Mouse (Mus musculus) MEL (cell line): ENCODE measurements at regions not wholly inside any gene's neighbourhood (a gene's known extent, or its start where the extent isn't known, plus 50 kb on each side); places are given as distances from the start of the nearest gene placed in this dataset.

Experiments used
- DNase-seq: peaks from one replicate; pipeline ENCODE4 v3.0.0; 2011; ENCODE audit warnings: low read depth, low spot score
- H3K27ac ChIP-seq: 2 replicates; pipeline ENCODE4 v1.5.1; 2012; ENCODE audit warnings: low read depth, mild to moderate bottlenecking, control low read depth, low read length, moderate library complexity; ENCODE audit not compliant: control insufficient read depth
- H3K27me3 ChIP-seq, 2 experiments: fragments of 150-350 bp in 1 of 2; sonication (generic) in 1 of 2; 2 replicates each; pipeline ENCODE4 v1.6.1; 2012; ENCODE audit warnings: low read length in 2 of 2, mild to moderate bottlenecking in 2 of 2, improper control_type of control experiment in 1 of 2, moderate library complexity in 1 of 2; ENCODE audit not compliant: insufficient read depth in 2 of 2, control insufficient read depth in 1 of 2
- H3K36me3 ChIP-seq, 2 experiments: 2 replicates each; pipeline ENCODE4 v1.6.1; 2012 to 2014; ENCODE audit warnings: low read length in 2 of 2, improper control_type of control experiment in 1 of 2, inconsistent platforms in 1 of 2, mild to moderate bottlenecking in 1 of 2; ENCODE audit not compliant: insufficient read depth in 2 of 2, control insufficient read depth in 1 of 2
- H3K4me1 ChIP-seq, 2 experiments: fragments of 150-350 bp in 1 of 2; sonication (generic) in 1 of 2; 2 replicates each; pipeline ENCODE4 v1.6.1; 2012; ENCODE audit warnings: low read length in 2 of 2, improper control_type of control experiment in 1 of 2, mild to moderate bottlenecking in 1 of 2; ENCODE audit not compliant: insufficient read depth in 2 of 2, control insufficient read depth in 1 of 2
- H3K4me3 ChIP-seq, 2 experiments: fragments of 150-350 bp in 1 of 2; sonication (generic) in 1 of 2; 2 replicates each; pipeline ENCODE4 v1.5.1; 2012; ENCODE audit warnings: low read depth in 2 of 2, low read length in 2 of 2, mild to moderate bottlenecking in 2 of 2, moderate library complexity in 2 of 2, control low read depth in 1 of 2, improper control_type of control experiment in 1 of 2; ENCODE audit not compliant: control insufficient read depth in 1 of 2, insufficient read depth in 1 of 2
- H3K79me2 ChIP-seq: 2 replicates; pipeline ENCODE4 v1.6.1; 2012; ENCODE audit warnings: mild to moderate bottlenecking, low read length, moderate library complexity; ENCODE audit not compliant: control insufficient read depth, poor library complexity, insufficient read depth
- H3K9ac ChIP-seq: 2 replicates; pipeline ENCODE4 v1.6.1; 2012; ENCODE audit warnings: low read depth, mild to moderate bottlenecking, control low read depth, low read length, moderate library complexity; ENCODE audit not compliant: control insufficient read depth, poor library complexity, severe bottlenecking
- H3K9me3 ChIP-seq: fragments of 150-350 bp; sonication (generic); replicated peaks from 2 replicates; pipeline ENCODE4 v1.6.1; 2012; ENCODE audit warnings: mild to moderate bottlenecking, low read length, improper control_type of control experiment, moderate library complexity; ENCODE audit not compliant: insufficient read depth
- BHLHE40 ChIP-seq: IDR thresholded peaks from 2 replicates; pipeline ENCODE4 v1.6.1; 2012; ENCODE audit warnings: low read depth, mild to moderate bottlenecking, inconsistent platforms, low read length, improper control_type of control experiment, borderline replicate concordance
- CHD1 ChIP-seq: IDR thresholded peaks from 2 replicates; pipeline ENCODE4 v1.6.1; 2012; ENCODE audit warnings: low read depth, mild to moderate bottlenecking, inconsistent platforms, low read length, improper control_type of control experiment
- CTCF ChIP-seq, 3 experiments: IDR thresholded peaks in 2 of 3; conservative IDR thresholded peaks in 1 of 3; 2 replicates each; pipeline ENCODE4 v1.5.1; 2011 to 2012; ENCODE audit warnings: low read length in 3 of 3, low read depth in 2 of 3, mild to moderate bottlenecking in 2 of 3, improper control_type of control experiment in 1 of 3, inconsistent platforms in 1 of 3, mixed read lengths in 1 of 3, moderate library complexity in 1 of 3; ENCODE audit not compliant: control insufficient read depth in 1 of 3, insufficient read depth in 1 of 3, poor library complexity in 1 of 3, severe bottlenecking in 1 of 3
- ETS1 ChIP-seq: IDR thresholded peaks from 2 replicates; pipeline ENCODE4 v1.6.1; 2012; ENCODE audit warnings: low read depth, mild to moderate bottlenecking, inconsistent platforms, low read length, improper control_type of control experiment, moderate library complexity
- GABPA ChIP-seq: IDR thresholded peaks from 2 replicates; pipeline ENCODE4 v1.6.1; 2012; ENCODE audit warnings: low read depth, mild to moderate bottlenecking, inconsistent platforms, low read length, improper control_type of control experiment, moderate library complexity
- KAT2A ChIP-seq: conservative IDR thresholded peaks from 2 replicates; pipeline ENCODE4 v1.6.1; 2012; ENCODE audit warnings: low read depth, low read length, improper control_type of control experiment, inconsistent platforms
- MEF2A ChIP-seq: IDR thresholded peaks from 2 replicates; pipeline ENCODE4 v1.6.1; 2014; ENCODE audit warnings: low read depth, mild to moderate bottlenecking, inconsistent platforms, low read length, improper control_type of control experiment; ENCODE audit not compliant: poor library complexity, insufficient replicate concordance, severe bottlenecking; ENCODE audit errors: extremely low read depth
- MYB ChIP-seq: IDR thresholded peaks from 2 replicates; pipeline ENCODE4 v1.6.1; 2011; ENCODE audit warnings: mild to moderate bottlenecking, low read depth, low read length, improper control_type of control experiment
- MYC ChIP-seq: IDR thresholded peaks from 2 replicates; pipeline ENCODE4 v1.6.1; 2011; ENCODE audit warnings: low read depth, mild to moderate bottlenecking, low read length, improper control_type of control experiment, moderate library complexity
- POLR2AphosphoS5 ChIP-seq: IDR thresholded peaks from 2 replicates; pipeline ENCODE4 v1.6.1; 2012; ENCODE audit warnings: low read depth, borderline replicate concordance, mild to moderate bottlenecking, inconsistent platforms, low read length, moderate library complexity, mixed read lengths
- SMC3 ChIP-seq: IDR thresholded peaks from 2 replicates; pipeline ENCODE4 v1.6.1; 2011; ENCODE audit warnings: low read depth, low read length, improper control_type of control experiment
- TCF12 ChIP-seq: IDR thresholded peaks from 2 replicates; pipeline ENCODE4 v1.6.1; 2014; ENCODE audit warnings: low read depth, mild to moderate bottlenecking, inconsistent platforms, low read length, improper control_type of control experiment, moderate library complexity
- ZKSCAN1 ChIP-seq: IDR thresholded peaks from 2 replicates; pipeline ENCODE4 v1.6.1; 2012; ENCODE audit warnings: low read depth, mild to moderate bottlenecking, inconsistent platforms, low read length, improper control_type of control experiment, moderate library complexity
- ZNF384 ChIP-seq: IDR thresholded peaks from 2 replicates; pipeline ENCODE4 v1.6.1; 2012; ENCODE audit warnings: low read depth, mild to moderate bottlenecking, inconsistent platforms, low read length, improper control_type of control experiment

DNA sequence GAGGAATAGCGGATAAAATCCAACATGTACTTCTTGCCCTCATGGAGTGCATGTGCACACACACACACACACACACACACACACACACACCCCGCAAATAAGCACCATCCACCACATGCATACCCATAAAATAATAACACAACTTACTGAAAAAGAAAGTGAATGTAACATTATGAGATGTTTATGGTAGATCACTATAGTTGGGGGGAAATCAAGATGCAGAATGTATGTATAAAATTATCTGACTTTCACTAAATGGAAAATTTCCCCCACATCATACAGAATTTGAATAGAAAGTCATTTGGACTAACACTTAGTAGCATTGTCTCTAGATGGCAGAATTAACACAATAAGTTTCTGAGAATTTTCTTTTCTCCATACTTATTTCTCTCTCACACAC, 57.2 kb upstream of the Nabp1 start:
- TF ChIP-seq MYB: no peak
- Histone ChIP-seq H3K36me3 (peaks cover 0 to 2% of the 10 kb centered on the region in 2 experiments; a peak in 2 of 4 replicates), H3K79me2 (no peaks in the 10 kb centered on the region), H3K4me1 (peaks cover 0 to 2% of the 10 kb centered on the region in 2 experiments; a peak in 2 of 4 replicates), H3K9ac (no peak overlapping the region), H3K27me3 (no peaks in the 10 kb centered on the region), H3K4me3 (no peak overlapping the region), H3K27ac (no peak overlapping the region), H3K9me3 (no peaks in the 10 kb centered on the region)
- DNase-seq: no peak

DNA sequence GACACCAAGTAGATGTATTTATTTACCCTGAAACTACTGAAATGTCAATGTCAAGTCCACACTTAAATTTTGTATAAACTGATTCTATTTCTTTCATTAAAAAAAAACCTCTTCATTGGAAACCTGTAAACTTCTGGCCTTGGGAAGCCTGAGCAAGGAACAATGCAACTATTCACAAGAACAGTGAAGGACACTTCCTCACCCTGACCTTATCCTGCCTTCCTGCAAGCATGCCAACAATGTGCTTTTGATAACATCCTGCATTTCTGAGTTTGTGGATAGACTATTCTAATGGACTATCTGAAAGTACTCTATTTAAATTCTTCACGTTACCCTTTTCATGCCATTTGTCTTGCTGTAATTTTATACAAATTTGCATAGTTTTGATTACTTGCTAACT, 53.1 kb upstream of the Nabp1 start:
- H3K9me3 ChIP-seq: no peaks in the 10 kb centered on the region
- peaks cover 0 to 9% of the 10 kb centered on the region in 2 experiments; a peak in 2 of 4 replicates for H3K36me3 ChIP-seq
- H3K4me3 ChIP-seq: no peak overlapping the region
- no peak for DNase-seq
- no peak overlapping the region for H3K9ac ChIP-seq
- no peaks in the 10 kb centered on the region for H3K27me3 ChIP-seq
- peaks cover 0 to 9% of the 10 kb centered on the region in 2 experiments; a peak in 3 of 4 replicates for H3K4me1 ChIP-seq
- no peak overlapping the region for H3K27ac ChIP-seq
- H3K79me2 ChIP-seq: no peaks in the 10 kb centered on the region
- TF ChIP-seq CHD1 (no peak), GABPA (no peak), ETS1 (no peak), MYC (no peak), ZKSCAN1 (no peak), TCF12 (no peak), CTCF (IDR thresholded peaks at IDR 0.05 in 2 of 3, conservative IDR thresholded peaks at IDR 0.05 in 1 of 3; ENCODE audit: control insufficient read depth in 1 of 3, insufficient read depth in 1 of 3, low read depth in 2 of 3, low read length in 3 of 3, poor library complexity in 1 of 3, severe bottlenecking in 1 of 3) (no peak), ZNF384 (no peak), MEF2A (no peak), POLR2AphosphoS5 (no peak), BHLHE40 (no peak), KAT2A (no peak), SMC3 (no peak)
